Mouse (Mus musculus) liver, postnatal 0 days (tissue): Measurements from ENCODE around the gene Ankdd1a. TPM values are rescaled to one million over a fixed set of nuclear protein-coding genes. Genes with fewer than 3 reads are reported as not detected.

Experiments
- ATAC-seq: fragments of 200-750 bp; cut with Nextera tagmentation; 2 replicates; pipeline ENCODE4 v1.8.0; 2017; ENCODE audit warnings: mild to moderate bottlenecking, moderate library complexity
- DNase-seq: peaks from one replicate; pipeline ENCODE4 v3.0.0-alpha.2; 2016
- H3K27ac ChIP-seq: fragments of 300-500 bp; sonication (generic); 2 replicates; pipeline ENCODE4 v1.5.1; 2014; ENCODE audit warnings: antibody characterized with exemption, moderate library complexity, mild to moderate bottlenecking, low read depth
- H3K27me3 ChIP-seq: fragments of 300-500 bp; sonication (generic); 2 replicates; pipeline ENCODE4 v1.6.1; 2014; ENCODE audit warnings: low read length, control low read depth, mixed read lengths; ENCODE audit not compliant: insufficient read depth
- H3K36me3 ChIP-seq: fragments of 300-500 bp; sonication (generic); replicated peaks from 2 replicates; pipeline ENCODE4 v1.6.1; 2014; ENCODE audit warnings: mild to moderate bottlenecking, control low read depth, low read length, moderate library complexity, mixed read lengths; ENCODE audit not compliant: insufficient read depth
- H3K4me1 ChIP-seq: fragments of 300-500 bp; sonication (generic); 2 replicates; pipeline ENCODE4 v1.6.1; 2014; ENCODE audit warnings: antibody characterized with exemption, mild to moderate bottlenecking, control low read depth; ENCODE audit not compliant: insufficient read depth
- H3K4me2 ChIP-seq: fragments of 300-500 bp; sonication (generic); 2 replicates; pipeline ENCODE4 v1.6.1; 2014; ENCODE audit warnings: low read depth, mild to moderate bottlenecking, low read length, moderate library complexity, mixed read lengths
- H3K4me3 ChIP-seq: fragments of 300-500 bp; sonication (generic); 2 replicates; pipeline ENCODE4 v1.5.1; 2014; ENCODE audit warnings: low read depth, low read length
- H3K9ac ChIP-seq: fragments of 300-500 bp; sonication (generic); replicated peaks from 2 replicates; pipeline ENCODE4 v1.6.1; 2014; ENCODE audit warnings: mild to moderate bottlenecking, moderate library complexity
- H3K9me3 ChIP-seq: fragments of 300-500 bp; sonication (generic); 2 replicates; pipeline ENCODE4 v1.6.1; 2016; ENCODE audit warnings: mild to moderate bottlenecking, control low read depth, low read length, mixed read lengths
- CTCF ChIP-seq: sonication (generic); IDR thresholded peaks from 2 replicates; pipeline ENCODE4 v1.5.1; 2016; ENCODE audit warnings: antibody characterized with exemption, low read depth
- EP300 ChIP-seq: IDR thresholded peaks from 2 replicates; pipeline ENCODE4 v1.6.1; 2016; ENCODE audit warnings: antibody characterized with exemption, low read depth, mild to moderate bottlenecking
- WGBS: fragments of 180-500 bp; shearing (Covaris S2); extraction: QIAGEN DNeasy Blood & Tissue Kit; methylation state at CpG from one replicate; pipeline ENCODE4 v1.1.7; 2014; ENCODE audit not compliant: insufficient replicate concordance; 5-methylcytosine and 5-hydroxymethylcytosine counted together
- polyA plus RNA-seq: library from polyadenylated mRNA; unstranded; fragments of >200 nt; fragmentation: Nextera tagmentation; extraction: Ambion mirVana; gene quantifications from 2 replicates; pipeline ENCODE4 v1.2.1, GENCODE M21; 2015

Gene Ankdd1a
- polyA plus RNA-seq, 1 experiment from 2014 or later: not detected

- no peak overlapping the region for H3K4me3 ChIP-seq
- no peak overlapping the region for H3K4me2 ChIP-seq
- H3K27me3 ChIP-seq: no peaks in the 10 kb centered on the region
- peaks cover 38% of the 10 kb centered on the region for H3K36me3 ChIP-seq
- DNase-seq (no peak), ATAC-seq (no peak)
- no peak overlapping the region for H3K9ac ChIP-seq
- no peak for TF ChIP-seq EP300
- TF ChIP-seq CTCF: no peak
- 40% methylated on average over 5 of the region's 5 CpGs for WGBS
- H3K9me3 ChIP-seq: no peaks in the 10 kb centered on the region
- H3K27ac ChIP-seq: peak overlapping the region; percentile 80
- H3K4me1 ChIP-seq: peaks cover 71% of the 10 kb centered on the region
These were observed 32.1 kb upstream of the Ankdd1a start for GRCm38 (mm10) chr9:65552141-65552540.

- peaks cover 76% of the 10 kb centered on the region for H3K4me1 ChIP-seq
These were observed 31.0 kb upstream of the Ankdd1a start for GRCm38 (mm10) chr9:65551035-65551434.

GRCm38 (mm10) chr9:65550079-65550831 is 30.3 kb upstream of the Ankdd1a start:
- no peak overlapping the region for H3K9ac ChIP-seq
- TF ChIP-seq CTCF (no peak), EP300 (no peak)
- H3K27me3 ChIP-seq: no peaks in the 10 kb centered on the region
- ATAC-seq: no peak
- DNase-seq: no peak
- H3K36me3 ChIP-seq: peaks cover 20% of the 10 kb centered on the region; the same call in 1 of the 2 replicates
- no peaks in the 10 kb centered on the region for H3K9me3 ChIP-seq
- no peak overlapping the region for H3K4me3 ChIP-seq
- WGBS: 38% methylated on average over 7 of the region's 7 CpGs
- H3K4me1 ChIP-seq: peaks cover 77% of the 10 kb centered on the region
- no peak overlapping the region for H3K4me2 ChIP-seq
- H3K27ac ChIP-seq: peak overlapping the region; percentile 80

More at GRCm38 (mm10) chr9:65551035-65551434, 31.0 kb upstream of the Ankdd1a start:
- peak; percentile 75 for DNase-seq
- Histone ChIP-seq H3K9me3 (no peaks in the 10 kb centered on the region), H3K27ac (peak overlapping the region; percentile 80), H3K4me2 (no peak overlapping the region), H3K4me3 (no peak overlapping the region), H3K9ac (no peak overlapping the region; the same call in 1 of the 2 replicates), H3K36me3 (peaks cover 27% of the 10 kb centered on the region), H3K27me3 (no peaks in the 10 kb centered on the region)
- 20% methylated on average over 5 of the region's 5 CpGs for WGBS
- peak; percentile 35 for ATAC-seq
- no peak for TF ChIP-seq EP300
- no peak for TF ChIP-seq CTCF

- H3K4me2 ChIP-seq: no peak overlapping the region
- 54% methylated on average over 5 of the region's 5 CpGs for WGBS
- peaks cover 79% of the 10 kb centered on the region for H3K4me1 ChIP-seq
- no peak for ATAC-seq
- H3K27ac ChIP-seq: peak overlapping the region; percentile 44; the same call in 1 of the 2 replicates
- H3K9me3 ChIP-seq: no peaks in the 10 kb centered on the region
- no peaks in the 10 kb centered on the region for H3K27me3 ChIP-seq
- H3K9ac ChIP-seq: no peak overlapping the region
- no peak overlapping the region for H3K4me3 ChIP-seq
- DNase-seq: no peak
- TF ChIP-seq CTCF: no peak
- TF ChIP-seq EP300: no peak
- H3K36me3 ChIP-seq: peaks cover 14% of the 10 kb centered on the region; the same call in 1 of the 2 replicates
These were observed 29.6 kb upstream of the Ankdd1a start for GRCm38 (mm10) chr9:65549643-65550042.

- Histone ChIP-seq H3K9ac (no peak overlapping the region), H3K36me3 (peaks cover 9% of the 10 kb centered on the region; the same call in 1 of the 2 replicates), H3K27ac (no peak overlapping the region), H3K4me2 (no peak overlapping the region), H3K27me3 (no peaks in the 10 kb centered on the region), H3K4me3 (no peak overlapping the region), H3K4me1 (peaks cover 75% of the 10 kb centered on the region), H3K9me3 (no peaks in the 10 kb centered on the region)
- DNase-seq: no peak
- no peak for TF ChIP-seq CTCF
- TF ChIP-seq EP300: no peak
- no peak for ATAC-seq
- 77% methylated on average over 3 of the region's 3 CpGs for WGBS
These were observed 29.1 kb upstream of the Ankdd1a start for GRCm38 (mm10) chr9:65549139-65549538.

GRCm38 (mm10) chr9:65548311-65548710 is 28.3 kb upstream of the Ankdd1a start:
- 81% methylated on average over 8 of the region's 8 CpGs for WGBS
- ATAC-seq (no peak), DNase-seq (no peak)
- Histone ChIP-seq H3K4me3 (no peak overlapping the region), H3K4me2 (no peak overlapping the region), H3K4me1 (peaks cover 67% of the 10 kb centered on the region), H3K27me3 (no peaks in the 10 kb centered on the region), H3K9me3 (no peaks in the 10 kb centered on the region), H3K27ac (0 out of 2 replicates have a peak overlapping the region, but pooled peaks have one; percentile 18), H3K9ac (no peak overlapping the region), H3K36me3 (peaks cover 8% of the 10 kb centered on the region; the same call in 1 of the 2 replicates)
- no peak for TF ChIP-seq EP300
- no peak for TF ChIP-seq CTCF
